Mouse (Mus musculus) stomach, embryonic 16.5 days (tissue): ENCODE measurements around the gene Apaf1. TPM values are rescaled to one million over a fixed set of nuclear protein-coding genes. Genes with fewer than 3 reads are reported as not detected.

ENCODE experiments used
- ATAC-seq: fragments of 200-750 bp; cut with Nextera tagmentation; 2 replicates; pipeline ENCODE4 v1.8.0; 2017; ENCODE audit warnings: moderate number of reproducible peaks, moderate TSS enrichment; ENCODE audit not compliant: insufficient read depth, low FRiP score
- H3K27ac ChIP-seq: fragments of 300-500 bp; sonication (generic); 2 replicates; pipeline ENCODE4 v1.5.1; 2014; ENCODE audit warnings: low read length
- H3K27me3 ChIP-seq: fragments of 300-500 bp; sonication (generic); 2 replicates; pipeline ENCODE4 v1.6.1; 2014; ENCODE audit warnings: low read length, control low read depth, mixed read lengths; ENCODE audit not compliant: control insufficient read depth, insufficient read depth
- H3K36me3 ChIP-seq: fragments of 300-500 bp; sonication (generic); 2 replicates; pipeline ENCODE4 v1.6.1; 2014; ENCODE audit warnings: low read length; ENCODE audit not compliant: control insufficient read depth, insufficient read depth
- H3K4me1 ChIP-seq: fragments of 300-500 bp; sonication (generic); 2 replicates; pipeline ENCODE4 v1.6.1; 2014; ENCODE audit warnings: low read length, control low read depth, mixed read lengths; ENCODE audit not compliant: control insufficient read depth, insufficient read depth
- H3K4me2 ChIP-seq: fragments of 300-500 bp; sonication (generic); 2 replicates; pipeline ENCODE4 v1.6.1; 2014; ENCODE audit warnings: low read depth, low read length, mixed read lengths
- H3K4me3 ChIP-seq: fragments of 300-500 bp; sonication (generic); replicated peaks from 2 replicates; pipeline ENCODE4 v1.5.1; 2014; ENCODE audit warnings: mild to moderate bottlenecking, low read length
- H3K9ac ChIP-seq: fragments of 300-500 bp; sonication (generic); 2 replicates; pipeline ENCODE4 v1.6.1; 2014; ENCODE audit warnings: low read length
- H3K9me3 ChIP-seq: fragments of 300-500 bp; sonication (generic); replicated peaks from 2 replicates; pipeline ENCODE4 v1.6.1; 2016; ENCODE audit warnings: low read length, control low read depth; ENCODE audit not compliant: control insufficient read depth
- WGBS: fragments of 180-500 bp; shearing (Covaris S2); extraction: QIAGEN DNeasy Blood & Tissue Kit; methylation state at CpG from one replicate; pipeline ENCODE4 v1.1.7; 2014; 5-methylcytosine and 5-hydroxymethylcytosine counted together
- polyA plus RNA-seq: library from polyadenylated mRNA; unstranded; fragments of >200 nt; fragmentation: Nextera tagmentation; extraction: Ambion mirVana; gene quantifications from 2 replicates; pipeline ENCODE4 v1.2.1, GENCODE M21; 2015

Gene Apaf1
- polyA plus RNA-seq, 1 experiment from 2014 or later: 15.1 TPM

- Histone ChIP-seq H3K4me2 (no peak overlapping the region), H3K4me3 (no peak overlapping the region), H3K9me3 (no peaks in the 10 kb centered on the region), H3K36me3 (no peaks in the 10 kb centered on the region), H3K27me3 (no peaks in the 10 kb centered on the region), H3K9ac (no peak overlapping the region), H3K27ac (no peak overlapping the region), H3K4me1 (no peaks in the 10 kb centered on the region)
- ATAC-seq: no peak
Observed at GRCm38 (mm10) chr10:91052734-91053133, 29.8 kb downstream of the Apaf1 start.

- H3K4me3 ChIP-seq: no peak overlapping the region
- H3K27me3 ChIP-seq: no peaks in the 10 kb centered on the region
- WGBS: 97% methylated on average over 3 of the region's 3 CpGs
- H3K36me3 ChIP-seq: no peaks in the 10 kb centered on the region
- H3K27ac ChIP-seq: no peak overlapping the region
- H3K9ac ChIP-seq: no peak overlapping the region
- no peak for ATAC-seq
- no peaks in the 10 kb centered on the region for H3K9me3 ChIP-seq
- no peaks in the 10 kb centered on the region for H3K4me1 ChIP-seq
- no peak overlapping the region for H3K4me2 ChIP-seq
Observed at GRCm38 (mm10) chr10:91051156-91051555, 31.4 kb downstream of the Apaf1 start.

GRCm38 (mm10) chr10:91049696-91050095 is 32.9 kb downstream of the Apaf1 start:
- WGBS: 84% methylated on average over 4 of the region's 4 CpGs
- H3K4me2 ChIP-seq: no peak overlapping the region
- H3K4me3 ChIP-seq: no peak overlapping the region
- no peak overlapping the region for H3K27ac ChIP-seq
- no peaks in the 10 kb centered on the region for H3K4me1 ChIP-seq
- H3K9me3 ChIP-seq: no peaks in the 10 kb centered on the region
- H3K27me3 ChIP-seq: no peaks in the 10 kb centered on the region
- no peak overlapping the region for H3K9ac ChIP-seq
- no peaks in the 10 kb centered on the region for H3K36me3 ChIP-seq
- no peak for ATAC-seq

GRCm38 (mm10) chr10:91033942-91034341 is 48.6 kb downstream of the Apaf1 start:
- Histone ChIP-seq H3K4me2 (no peak overlapping the region), H3K27me3 (no peaks in the 10 kb centered on the region), H3K27ac (no peak overlapping the region), H3K9me3 (no peaks in the 10 kb centered on the region), H3K36me3 (peaks cover 11% of the 10 kb centered on the region), H3K9ac (no peak overlapping the region), H3K4me1 (no peaks in the 10 kb centered on the region), H3K4me3 (no peak overlapping the region)
- ATAC-seq: no peak
- 28% methylated on average over 8 of the region's 8 CpGs for WGBS

- no peak overlapping the region for H3K9ac ChIP-seq
- peak; percentile 37; the same call in 1 of the 2 replicates for ATAC-seq
- H3K4me3 ChIP-seq: no peak overlapping the region
- H3K36me3 ChIP-seq: 0 out of 2 replicates have a peak, but pooled peaks cover 8% of the 10 kb centered on the region
- no peak overlapping the region for H3K27ac ChIP-seq
- H3K27me3 ChIP-seq: no peaks in the 10 kb centered on the region
- H3K9me3 ChIP-seq: no peaks in the 10 kb centered on the region
- H3K4me2 ChIP-seq: no peak overlapping the region
- whole genome bisulfite sequencing: 17% methylated on average over 4 of the region's 4 CpGs
- no peaks in the 10 kb centered on the region for H3K4me1 ChIP-seq
Observed at GRCm38 (mm10) chr10:91032399-91032798, 50.2 kb downstream of the Apaf1 start.

- Histone ChIP-seq H3K9ac (no peak overlapping the region), H3K4me2 (no peak overlapping the region), H3K9me3 (no peaks in the 10 kb centered on the region), H3K27ac (no peak overlapping the region), H3K4me3 (no peak overlapping the region), H3K4me1 (no peaks in the 10 kb centered on the region), H3K27me3 (no peaks in the 10 kb centered on the region), H3K36me3 (0 out of 2 replicates have a peak, but pooled peaks cover 8% of the 10 kb centered on the region)
- 85% methylated on average over 9 of the region's 9 CpGs for WGBS
- no peak for ATAC-seq
Observed at GRCm38 (mm10) chr10:91031176-91031575, 51.4 kb downstream of the Apaf1 start.

- Histone ChIP-seq H3K4me3 (no peak overlapping the region), H3K4me2 (no peak overlapping the region), H3K9me3 (no peaks in the 10 kb centered on the region), H3K4me1 (no peaks in the 10 kb centered on the region), H3K9ac (no peak overlapping the region), H3K27me3 (no peaks in the 10 kb centered on the region), H3K36me3 (0 out of 2 replicates have a peak, but pooled peaks cover 8% of the 10 kb centered on the region), H3K27ac (no peak overlapping the region)
- ATAC-seq: no peak
Observed at GRCm38 (mm10) chr10:91029002-91029539, 53.5 kb downstream of the Apaf1 start.

GRCm38 (mm10) chr10:91027964-91028363 is 54.6 kb downstream of the Apaf1 start:
- no peak for ATAC-seq
- Histone ChIP-seq H3K4me2 (no peak overlapping the region), H3K27me3 (no peaks in the 10 kb centered on the region), H3K9me3 (no peaks in the 10 kb centered on the region), H3K36me3 (0 out of 2 replicates have a peak, but pooled peaks cover 8% of the 10 kb centered on the region), H3K4me3 (no peak overlapping the region), H3K9ac (no peak overlapping the region), H3K27ac (no peak overlapping the region), H3K4me1 (no peaks in the 10 kb centered on the region)
- 86% methylated on average over 5 of the region's 5 CpGs for WGBS

- Histone ChIP-seq H3K4me3 (no peak overlapping the region), H3K4me1 (no peaks in the 10 kb centered on the region), H3K9me3 (no peaks in the 10 kb centered on the region), H3K27me3 (no peaks in the 10 kb centered on the region), H3K36me3 (0 out of 2 replicates have a peak, but pooled peaks cover 8% of the 10 kb centered on the region), H3K4me2 (no peak overlapping the region), H3K27ac (no peak overlapping the region), H3K9ac (no peak overlapping the region)
- ATAC-seq: no peak
- 96% methylated on average over 4 of the region's 4 CpGs for WGBS
Observed at GRCm38 (mm10) chr10:91027468-91027867, 55.1 kb downstream of the Apaf1 start.
